Mouse (Mus musculus) heart, embryonic 16.5 days (tissue): Measurements from ENCODE around the gene Pld3. TPM values are rescaled to one million over a fixed set of nuclear protein-coding genes. Genes with fewer than 3 reads are reported as not detected.

Experiments
- ATAC-seq: fragments of 200-750 bp; cut with Nextera tagmentation; replicated peaks from 2 replicates; pipeline ENCODE4 v1.8.0; 2017; ENCODE audit warnings: moderate number of reproducible peaks; ENCODE audit not compliant: insufficient read depth, low FRiP score; ENCODE audit errors: extremely low read depth
- H3K27ac ChIP-seq: fragments of 300-500 bp; sonication (generic); 2 replicates; pipeline ENCODE4 v1.5.1; 2014; ENCODE audit warnings: mild to moderate bottlenecking, low read length, control low read depth, moderate library complexity
- H3K27me3 ChIP-seq: fragments of 300-500 bp; sonication (generic); 2 replicates; pipeline ENCODE4 v1.6.1; 2014; ENCODE audit warnings: low read length, mixed read lengths; ENCODE audit not compliant: control insufficient read depth, insufficient read depth
- H3K36me3 ChIP-seq: fragments of 300-500 bp; sonication (generic); 2 replicates; pipeline ENCODE4 v1.6.1; 2014; ENCODE audit not compliant: control insufficient read depth, insufficient read depth
- H3K4me1 ChIP-seq: fragments of 300-500 bp; sonication (generic); 2 replicates; pipeline ENCODE4 v1.6.1; 2014; ENCODE audit warnings: low read length, mixed read lengths; ENCODE audit not compliant: control insufficient read depth, insufficient read depth
- H3K4me2 ChIP-seq: fragments of 300-500 bp; sonication (generic); 2 replicates; pipeline ENCODE4 v1.6.1; 2014; ENCODE audit warnings: low read depth, mild to moderate bottlenecking, control low read depth, low read length
- H3K4me3 ChIP-seq: fragments of 300-500 bp; sonication (generic); 2 replicates; pipeline ENCODE4 v1.5.1; 2014; ENCODE audit warnings: mild to moderate bottlenecking, control low read depth, low read length
- H3K9ac ChIP-seq: fragments of 300-500 bp; sonication (generic); 2 replicates; pipeline ENCODE4 v1.6.1; 2014; ENCODE audit warnings: low read length, control low read depth
- H3K9me3 ChIP-seq: fragments of 300-500 bp; sonication (generic); replicated peaks from 2 replicates; pipeline ENCODE4 v1.6.1; 2016; ENCODE audit warnings: low read length; ENCODE audit not compliant: control insufficient read depth
- WGBS: fragments of 180-500 bp; shearing (Covaris S2); extraction: QIAGEN DNeasy Blood & Tissue Kit; methylation state at CpG from one replicate; pipeline ENCODE4 v1.1.7; 2014; 5-methylcytosine and 5-hydroxymethylcytosine counted together
- polyA plus RNA-seq: library from polyadenylated mRNA; unstranded; fragments of >200 nt; fragmentation: Nextera tagmentation; extraction: Ambion mirVana; gene quantifications from 2 replicates; pipeline ENCODE4 v1.2.1, GENCODE M21; 2015

The Pld3 gene
- polyA plus RNA-seq, 1 experiment from 2014 or later: 58.6 TPM

DNA sequence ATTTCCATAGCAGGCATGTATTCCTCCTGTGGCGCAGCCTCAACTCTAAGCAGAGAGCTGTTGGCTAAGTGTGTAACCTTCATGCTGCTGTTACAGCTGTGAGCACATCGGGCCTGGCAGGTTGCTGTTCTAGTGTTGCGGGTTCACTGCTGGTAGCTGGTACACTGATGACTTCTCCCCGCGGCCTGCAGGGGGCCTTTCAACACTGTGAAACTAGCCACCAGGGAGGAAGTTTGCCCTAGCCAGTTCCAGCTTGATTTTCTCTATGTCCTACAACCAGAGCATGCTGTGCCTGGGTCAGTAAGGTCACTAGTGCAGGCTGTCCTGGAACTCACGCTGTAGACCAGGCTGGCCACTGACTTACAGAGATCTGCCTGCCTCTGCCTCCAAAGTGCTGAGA lies 23.9 kb upstream of the Pld3 start:
- H3K36me3 ChIP-seq: peaks cover 60% of the 10 kb centered on the region
- WGBS: 71% methylated on average over 6 of the region's 6 CpGs

DNA sequence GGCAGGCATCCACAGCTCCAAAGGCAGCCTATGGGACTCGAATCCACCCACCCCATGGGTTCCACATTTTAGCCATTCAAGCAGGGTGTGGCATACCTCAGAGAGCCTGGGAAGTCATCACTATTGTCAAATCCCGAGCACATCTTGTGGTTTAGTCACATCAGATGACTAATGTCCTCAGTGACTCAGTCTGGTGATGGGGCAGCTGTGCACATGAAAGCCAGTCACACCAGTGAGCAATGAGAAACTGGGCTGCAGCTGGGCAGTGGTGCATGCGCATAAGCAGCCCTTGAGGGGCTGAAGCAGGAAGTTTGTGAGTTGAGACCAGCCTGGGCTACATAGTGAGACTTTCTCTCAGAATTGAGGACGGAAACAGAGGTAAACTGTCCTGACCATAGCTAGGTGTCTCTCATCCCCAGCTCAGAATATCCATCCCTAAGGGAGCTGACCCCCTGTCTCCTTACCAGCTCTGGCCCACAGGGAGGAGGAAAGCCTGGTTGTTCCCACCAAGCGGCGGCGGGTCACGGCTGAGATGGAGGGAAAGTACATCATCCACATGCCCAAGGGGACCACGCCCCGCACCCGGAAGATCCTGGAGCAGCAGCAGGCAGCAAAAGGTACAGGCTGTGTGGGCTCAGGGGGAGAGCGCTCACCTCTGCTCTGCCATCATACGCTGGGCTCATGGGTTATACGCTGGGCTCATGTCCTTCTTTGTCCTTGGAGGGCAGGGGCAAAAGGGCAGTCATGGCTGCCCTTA lies 21.3 kb upstream of the Pld3 start:
- peaks cover 51% of the 10 kb centered on the region for H3K36me3 ChIP-seq
- no peaks in the 10 kb centered on the region for H3K9me3 ChIP-seq
- no peak overlapping the region for H3K27ac ChIP-seq
- H3K4me2 ChIP-seq: no peak overlapping the region
- H3K27me3 ChIP-seq: no peaks in the 10 kb centered on the region
- WGBS: 90% methylated on average over 14 of the region's 14 CpGs
- H3K4me1 ChIP-seq: no peaks in the 10 kb centered on the region
- no peak overlapping the region for H3K4me3 ChIP-seq
- H3K9ac ChIP-seq: no peak overlapping the region
- ATAC-seq: no peak

More for the DNA sequence above, 23.9 kb upstream of the Pld3 start:
- no peak overlapping the region for H3K4me2 ChIP-seq
- no peaks in the 10 kb centered on the region for H3K4me1 ChIP-seq
- H3K4me3 ChIP-seq: no peak overlapping the region
- 0 out of 2 replicates have a peak, but pooled peaks have one; percentile 25 for ATAC-seq
- no peaks in the 10 kb centered on the region for H3K27me3 ChIP-seq
- H3K27ac ChIP-seq: no peak overlapping the region
- no peak overlapping the region for H3K9ac ChIP-seq
- H3K9me3 ChIP-seq: no peaks in the 10 kb centered on the region

DNA sequence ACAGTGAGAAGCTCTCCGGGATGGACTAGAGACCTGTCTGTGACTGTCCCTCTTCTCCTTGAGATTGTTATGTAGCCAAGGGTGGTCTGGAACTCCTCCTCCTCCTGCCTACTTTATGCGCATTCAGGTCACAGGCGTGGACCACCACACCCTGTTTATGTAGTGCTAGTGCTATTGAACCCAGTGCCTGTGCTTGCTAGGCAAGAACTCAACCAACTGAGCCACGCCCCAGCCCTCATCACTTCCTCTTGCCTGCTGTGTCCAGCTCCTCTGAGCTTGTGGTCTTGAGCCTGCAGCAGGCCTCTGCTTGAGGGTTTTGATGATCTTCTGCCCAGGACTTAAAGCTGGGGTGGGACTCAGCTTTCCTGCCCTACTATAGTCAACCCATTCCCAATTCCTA lies 19.1 kb upstream of the Pld3 start:
- no peak for ATAC-seq
- peaks cover 51% of the 10 kb centered on the region for H3K36me3 ChIP-seq
- no peak overlapping the region for H3K9ac ChIP-seq
- no peaks in the 10 kb centered on the region for H3K4me1 ChIP-seq
- H3K4me2 ChIP-seq: no peak overlapping the region
- H3K9me3 ChIP-seq: no peaks in the 10 kb centered on the region
- no peaks in the 10 kb centered on the region for H3K27me3 ChIP-seq
- H3K4me3 ChIP-seq: no peak overlapping the region
- no peak overlapping the region for H3K27ac ChIP-seq
- WGBS: 93% methylated on average over 4 of the region's 4 CpGs

DNA sequence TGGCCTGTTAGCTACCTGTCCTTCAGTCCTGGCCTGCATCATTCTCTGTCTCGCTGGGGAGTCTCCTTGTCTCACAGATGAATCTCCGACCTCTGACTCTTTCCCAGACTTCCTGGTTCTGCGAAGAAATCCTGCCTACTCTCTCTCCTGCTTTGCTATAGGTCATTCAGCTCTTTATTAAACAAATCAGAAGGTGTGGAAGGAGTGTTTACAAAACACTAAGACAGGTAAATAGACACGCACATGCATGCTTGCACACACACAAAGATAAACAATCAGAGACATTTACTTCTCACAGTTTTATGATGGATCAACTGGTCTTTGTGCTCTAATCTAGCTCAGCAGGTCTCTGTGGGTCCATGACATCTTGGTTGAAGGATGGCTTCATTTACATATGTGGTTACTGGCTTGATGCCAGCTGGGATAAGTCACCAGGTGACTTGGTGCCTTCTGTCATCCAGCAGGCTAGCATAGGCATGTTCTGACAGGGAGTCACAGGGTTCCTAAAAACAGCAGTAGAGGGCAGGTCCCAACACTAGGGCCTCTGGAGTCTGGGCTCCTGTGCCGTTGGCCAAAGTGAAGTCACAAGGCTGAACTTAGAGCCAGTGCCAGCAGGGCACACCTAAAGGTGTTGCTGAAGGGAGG lies 16.7 kb upstream of the Pld3 start:
- Histone ChIP-seq H3K36me3 (peaks cover 47% of the 10 kb centered on the region), H3K9me3 (no peaks in the 10 kb centered on the region), H3K4me3 (no peak overlapping the region), H3K27ac (no peak overlapping the region), H3K27me3 (no peaks in the 10 kb centered on the region), H3K9ac (no peak overlapping the region), H3K4me2 (no peak overlapping the region), H3K4me1 (no peaks in the 10 kb centered on the region)
- ATAC-seq: no peak
- WGBS: 84% methylated on average over 5 of the region's 5 CpGs

DNA sequence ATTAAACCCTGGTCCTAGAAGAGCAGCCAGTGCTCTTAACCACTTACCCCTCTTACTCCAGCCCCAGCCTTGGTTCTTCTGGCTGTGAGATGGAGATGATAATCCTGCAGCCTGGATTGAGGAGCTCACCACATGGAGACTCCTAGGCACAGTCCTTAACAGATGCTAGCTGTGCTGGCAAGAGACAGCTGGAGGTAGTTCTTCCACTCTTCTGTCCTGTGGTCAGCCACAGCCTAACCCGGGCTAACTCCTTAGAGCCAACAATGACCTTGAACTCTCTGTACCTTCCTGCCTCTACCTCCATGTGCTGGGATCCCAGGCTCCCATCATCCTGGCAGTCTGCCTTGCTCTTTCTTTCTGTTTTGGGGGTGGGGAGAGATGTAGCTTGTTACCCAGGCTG lies 8.0 kb upstream of the Pld3 start:
- no peaks in the 10 kb centered on the region for H3K27me3 ChIP-seq
- peaks cover 34% of the 10 kb centered on the region for H3K36me3 ChIP-seq
- H3K27ac ChIP-seq: peak overlapping the region; percentile 79
- peaks cover 9% of the 10 kb centered on the region for H3K4me1 ChIP-seq
- no peaks in the 10 kb centered on the region for H3K9me3 ChIP-seq
- peak overlapping the region; percentile 16 for H3K9ac ChIP-seq
- WGBS: 79% methylated on average over 1 of the region's 1 CpGs
- ATAC-seq: peak; percentile 18; the same call in 1 of the 2 replicates
- H3K4me2 ChIP-seq: peak overlapping the region; percentile 40
- peak overlapping the region; percentile 34 for H3K4me3 ChIP-seq

DNA sequence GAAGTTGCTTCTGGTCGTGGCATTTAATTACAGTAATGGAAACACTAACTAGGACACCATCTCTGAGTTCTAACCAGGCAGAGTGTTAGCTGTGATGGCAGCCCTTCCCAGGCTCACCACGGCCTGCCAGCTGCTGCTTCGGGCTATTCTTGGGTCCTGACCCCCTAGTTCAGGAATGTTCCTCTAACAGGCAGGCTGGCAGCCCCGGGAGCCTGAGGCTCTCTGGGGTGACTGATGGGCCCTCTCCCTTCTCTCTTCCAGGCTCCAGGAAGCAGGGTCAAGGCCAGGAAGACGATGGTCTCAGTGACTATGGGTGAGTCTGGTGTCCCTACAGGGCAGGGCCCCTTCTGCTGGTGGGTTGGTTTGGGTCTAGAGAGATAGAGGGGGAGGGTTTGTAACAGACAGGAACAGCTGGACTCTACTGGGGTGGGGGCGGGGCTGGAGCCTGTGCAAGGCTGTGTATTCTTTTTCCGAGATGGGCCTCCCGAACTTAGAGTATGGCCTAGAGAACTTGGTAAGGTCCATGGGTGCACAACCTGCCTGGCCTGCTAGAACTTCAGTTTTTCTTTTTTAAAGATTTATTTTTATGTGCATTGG lies 7.4 kb upstream of the Pld3 start:
- Histone ChIP-seq H3K4me3 (peak overlapping the region; percentile 34), H3K27ac (peak overlapping the region; percentile 79), H3K9me3 (no peaks in the 10 kb centered on the region), H3K36me3 (peaks cover 31% of the 10 kb centered on the region), H3K27me3 (no peaks in the 10 kb centered on the region), H3K4me2 (peak overlapping the region; percentile 40), H3K4me1 (peaks cover 9% of the 10 kb centered on the region), H3K9ac (peak overlapping the region; percentile 16)
- ATAC-seq: peak; percentile 93
- 41% methylated on average over 8 of the region's 8 CpGs for WGBS

DNA sequence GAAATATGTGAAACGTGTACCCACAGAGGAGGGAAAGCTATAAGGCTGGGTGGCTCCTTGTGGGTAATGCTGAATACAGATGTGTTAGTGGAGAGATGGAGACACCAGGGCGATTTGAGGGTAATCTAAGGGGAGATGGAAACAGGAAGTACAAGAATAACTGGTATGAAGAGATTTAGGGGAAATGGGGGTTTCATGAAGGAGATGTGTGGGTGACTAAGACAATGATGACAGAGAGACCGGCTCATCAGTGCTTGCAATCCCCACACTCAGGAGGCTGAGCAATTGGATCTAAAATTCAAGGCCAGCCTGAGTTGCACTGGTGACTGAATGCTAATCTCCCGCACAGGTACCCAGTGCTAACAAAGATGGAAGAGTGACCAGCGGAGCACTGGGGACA lies 948 bp downstream of the Pld3 start:
- peaks cover 8% of the 10 kb centered on the region for H3K4me1 ChIP-seq
- peaks cover 4% of the 10 kb centered on the region for H3K36me3 ChIP-seq
- WGBS: 47% methylated on average over 5 of the region's 5 CpGs
- H3K9ac ChIP-seq: peak overlapping the region; percentile 82; the same call in 1 of the 2 replicates
- H3K9me3 ChIP-seq: no peaks in the 10 kb centered on the region
- peak overlapping the region; percentile 86 for H3K4me3 ChIP-seq
- H3K27ac ChIP-seq: no peak overlapping the region
- H3K4me2 ChIP-seq: peak overlapping the region; percentile 74
- no peaks in the 10 kb centered on the region for H3K27me3 ChIP-seq
- no peak for ATAC-seq

- Histone ChIP-seq H3K36me3 (no peaks in the 10 kb centered on the region), H3K4me3 (no peak overlapping the region), H3K4me1 (peaks cover 8% of the 10 kb centered on the region), H3K27ac (no peak overlapping the region), H3K4me2 (no peak overlapping the region), H3K27me3 (no peaks in the 10 kb centered on the region), H3K9me3 (no peaks in the 10 kb centered on the region), H3K9ac (no peak overlapping the region)
- ATAC-seq: no peak
- 68% methylated on average over 6 of the region's 6 CpGs for WGBS
Measured at GRCm38 (mm10) chr7:27549597-27549996, 3.4 kb downstream of the Pld3 start.
